Mouse (Mus musculus) hindbrain, embryonic 13.5 days (tissue): ENCODE data around the gene Ugcg. TPM values are rescaled to one million over a fixed set of nuclear protein-coding genes. Genes with fewer than 3 reads are reported as not detected.

Experiments
- ATAC-seq: fragments of 200-750 bp; cut with Nextera tagmentation; 2 replicates; pipeline ENCODE4 v1.8.0; 2017; ENCODE audit warnings: moderate TSS enrichment; ENCODE audit not compliant: low FRiP score
- H3K27ac ChIP-seq: fragments of 300-500 bp; sonication (generic); 2 replicates; pipeline ENCODE4 v1.5.1; 2015; ENCODE audit warnings: inconsistent platforms, mild to moderate bottlenecking, moderate library complexity
- H3K27me3 ChIP-seq: fragments of 300-500 bp; sonication (generic); 2 replicates; pipeline ENCODE4 v1.6.1; 2015; ENCODE audit warnings: mild to moderate bottlenecking, inconsistent platforms
- H3K36me3 ChIP-seq: fragments of 300-500 bp; sonication (generic); 2 replicates; pipeline ENCODE4 v1.6.1; 2015; ENCODE audit warnings: mild to moderate bottlenecking, inconsistent platforms
- H3K4me1 ChIP-seq: fragments of 300-500 bp; sonication (generic); replicated peaks from 2 replicates; pipeline ENCODE4 v1.6.1; 2015; ENCODE audit warnings: inconsistent platforms
- H3K4me2 ChIP-seq: fragments of 300-500 bp; sonication (generic); 2 replicates; pipeline ENCODE4 v1.6.1; 2015; ENCODE audit warnings: inconsistent platforms, mild to moderate bottlenecking, moderate library complexity
- H3K4me3 ChIP-seq: fragments of 300-500 bp; sonication (generic); 2 replicates; pipeline ENCODE4 v1.5.1; 2015; ENCODE audit warnings: mild to moderate bottlenecking, inconsistent platforms
- H3K9ac ChIP-seq: fragments of 300-500 bp; sonication (generic); 2 replicates; pipeline ENCODE4 v1.6.1; 2015; ENCODE audit warnings: mild to moderate bottlenecking, inconsistent platforms
- H3K9me3 ChIP-seq: fragments of 300-500 bp; sonication (generic); 2 replicates; pipeline ENCODE4 v1.6.1; 2016; ENCODE audit warnings: inconsistent platforms
- WGBS: fragments of 180-500 bp; shearing (Covaris S2); methylation state at CpG from one replicate; pipeline ENCODE4 v1.1.7; 2015; 5-methylcytosine and 5-hydroxymethylcytosine counted together
- polyA plus RNA-seq: library from polyadenylated mRNA; unstranded; fragments of >200 nt; fragmentation: Nextera tagmentation; extraction: Ambion mirVana; gene quantifications from 2 replicates; pipeline ENCODE4 v1.2.1, GENCODE M21; 2015

Gene Ugcg
- polyA plus RNA-seq, 1 experiment from 2014 or later, result 17.3 TPM

GRCm38 (mm10) chr4:59173181-59173922 is 15.7 kb upstream of the Ugcg start:
- H3K27me3 ChIP-seq, result no peaks in the 10 kb centered on the region
- no peak overlapping the region for H3K4me3 ChIP-seq
- no peaks in the 10 kb centered on the region for H3K36me3 ChIP-seq
- H3K9ac ChIP-seq, result no peak overlapping the region
- ATAC-seq, result no peak
- H3K4me1 ChIP-seq, result no peaks in the 10 kb centered on the region
- WGBS, result 87% methylated on average over 2 of the region's 2 CpGs
- no peak overlapping the region for H3K27ac ChIP-seq
- H3K9me3 ChIP-seq, result no peaks in the 10 kb centered on the region
- H3K4me2 ChIP-seq, result no peak overlapping the region

GRCm38 (mm10) chr4:59175003-59175402 is 14.1 kb upstream of the Ugcg start:
- H3K27me3 ChIP-seq, result no peaks in the 10 kb centered on the region
- no peak overlapping the region for H3K9ac ChIP-seq
- no peak overlapping the region for H3K27ac ChIP-seq
- no peak overlapping the region for H3K4me2 ChIP-seq
- 83% methylated on average over 4 of the region's 4 CpGs for WGBS
- H3K36me3 ChIP-seq, result no peaks in the 10 kb centered on the region
- H3K4me3 ChIP-seq, result no peak overlapping the region
- H3K4me1 ChIP-seq, result no peaks in the 10 kb centered on the region
- H3K9me3 ChIP-seq, result no peaks in the 10 kb centered on the region
- ATAC-seq, result no peak

- no peaks in the 10 kb centered on the region for H3K4me1 ChIP-seq
- H3K9me3 ChIP-seq, result no peaks in the 10 kb centered on the region
- no peak for ATAC-seq
- H3K27ac ChIP-seq, result no peak overlapping the region
- no peak overlapping the region for H3K4me2 ChIP-seq
- no peaks in the 10 kb centered on the region for H3K36me3 ChIP-seq
- H3K4me3 ChIP-seq, result no peak overlapping the region
- 65% methylated on average over 6 of the region's 6 CpGs for WGBS
- no peaks in the 10 kb centered on the region for H3K27me3 ChIP-seq
- no peak overlapping the region for H3K9ac ChIP-seq
Measured at GRCm38 (mm10) chr4:59175929-59176328, 13.1 kb upstream of the Ugcg start.

GRCm38 (mm10) chr4:59177566-59177965 is 11.5 kb upstream of the Ugcg start:
- Histone ChIP-seq H3K9me3 (no peaks in the 10 kb centered on the region), H3K4me3 (no peak overlapping the region), H3K4me1 (0 out of 2 replicates have a peak, but pooled peaks cover 3% of the 10 kb centered on the region), H3K9ac (no peak overlapping the region), H3K27me3 (no peaks in the 10 kb centered on the region), H3K4me2 (no peak overlapping the region), H3K27ac (no peak overlapping the region), H3K36me3 (no peaks in the 10 kb centered on the region)
- no peak for ATAC-seq
- 89% methylated on average over 2 of the region's 2 CpGs for WGBS

- no peak overlapping the region for H3K27ac ChIP-seq
- no peak for ATAC-seq
- no peaks in the 10 kb centered on the region for H3K27me3 ChIP-seq
- no peaks in the 10 kb centered on the region for H3K9me3 ChIP-seq
- no peak overlapping the region for H3K9ac ChIP-seq
- H3K4me1 ChIP-seq, result 0 out of 2 replicates have a peak, but pooled peaks cover 3% of the 10 kb centered on the region
- 33% methylated on average over 5 of the region's 5 CpGs for WGBS
- H3K36me3 ChIP-seq, result no peaks in the 10 kb centered on the region
- H3K4me3 ChIP-seq, result no peak overlapping the region
- no peak overlapping the region for H3K4me2 ChIP-seq
Measured at GRCm38 (mm10) chr4:59181320-59182271, 7.5 kb upstream of the Ugcg start.

GRCm38 (mm10) chr4:59185671-59186070 is 3.4 kb upstream of the Ugcg start:
- no peak overlapping the region for H3K27ac ChIP-seq
- no peak overlapping the region for H3K4me3 ChIP-seq
- no peaks in the 10 kb centered on the region for H3K9me3 ChIP-seq
- no peak overlapping the region for H3K9ac ChIP-seq
- no peaks in the 10 kb centered on the region for H3K36me3 ChIP-seq
- no peaks in the 10 kb centered on the region for H3K27me3 ChIP-seq
- H3K4me1 ChIP-seq, result peaks cover 11% of the 10 kb centered on the region
- ATAC-seq, result no peak
- 73% methylated on average over 3 of the region's 3 CpGs for WGBS
- H3K4me2 ChIP-seq, result no peak overlapping the region

- no peak for ATAC-seq
- no peak overlapping the region for H3K9ac ChIP-seq
- no peaks in the 10 kb centered on the region for H3K36me3 ChIP-seq
- H3K27ac ChIP-seq, result no peak overlapping the region
- peaks cover 16% of the 10 kb centered on the region for H3K4me1 ChIP-seq
- no peaks in the 10 kb centered on the region for H3K27me3 ChIP-seq
- H3K4me3 ChIP-seq, result no peak overlapping the region
- 18% methylated on average over 3 of the region's 3 CpGs for WGBS
- H3K9me3 ChIP-seq, result no peaks in the 10 kb centered on the region
- H3K4me2 ChIP-seq, result no peak overlapping the region
Measured at GRCm38 (mm10) chr4:59187289-59187688, 1.8 kb upstream of the Ugcg start.

GRCm38 (mm10) chr4:59188474-59188801 is 619 bp upstream of the Ugcg start:
- Histone ChIP-seq H3K36me3 (no peaks in the 10 kb centered on the region), H3K4me1 (peaks cover 16% of the 10 kb centered on the region), H3K27ac (peak overlapping the region; percentile 98), H3K4me3 (peak overlapping the region; percentile 88), H3K27me3 (no peaks in the 10 kb centered on the region), H3K4me2 (peak overlapping the region; percentile 68), H3K9me3 (no peaks in the 10 kb centered on the region), H3K9ac (peak overlapping the region; percentile 95)
- ATAC-seq, result no peak
- 29% methylated on average over 4 of the region's 4 CpGs for WGBS

- WGBS, result under 1% methylated on average over 35 of the region's 54 CpGs
- Histone ChIP-seq H3K27ac (peak overlapping the region; percentile 98), H3K4me1 (peaks cover 16% of the 10 kb centered on the region), H3K4me2 (peak overlapping the region; percentile 68), H3K4me3 (peak overlapping the region; percentile 88), H3K9me3 (no peaks in the 10 kb centered on the region), H3K27me3 (no peaks in the 10 kb centered on the region), H3K36me3 (no peaks in the 10 kb centered on the region), H3K9ac (peak overlapping the region; percentile 95)
- ATAC-seq, result peak; percentile 83
Measured at GRCm38 (mm10) chr4:59189546-59190237, 635 bp downstream of the Ugcg start.

- WGBS, result 71% methylated on average over 7 of the region's 7 CpGs
- H3K9ac ChIP-seq, result peak overlapping the region; percentile 95; the same call in 1 of the 2 replicates
- H3K36me3 ChIP-seq, result no peaks in the 10 kb centered on the region
- peaks cover 23% of the 10 kb centered on the region for H3K4me1 ChIP-seq
- ATAC-seq, result no peak
- peak overlapping the region; percentile 88 for H3K4me3 ChIP-seq
- no peak overlapping the region for H3K27ac ChIP-seq
- no peaks in the 10 kb centered on the region for H3K9me3 ChIP-seq
- H3K27me3 ChIP-seq, result no peaks in the 10 kb centered on the region
- peak overlapping the region; percentile 68 for H3K4me2 ChIP-seq
Measured at GRCm38 (mm10) chr4:59190650-59191424, 1.8 kb downstream of the Ugcg start.

GRCm38 (mm10) chr4:59194731-59195496 is 5.9 kb downstream of the Ugcg start:
- H3K4me3 ChIP-seq, result no peak overlapping the region
- 93% methylated on average over 13 of the region's 13 CpGs for WGBS
- no peak overlapping the region for H3K4me2 ChIP-seq
- no peaks in the 10 kb centered on the region for H3K9me3 ChIP-seq
- H3K36me3 ChIP-seq, result no peaks in the 10 kb centered on the region
- H3K4me1 ChIP-seq, result peaks cover 51% of the 10 kb centered on the region
- no peak for ATAC-seq
- no peaks in the 10 kb centered on the region for H3K27me3 ChIP-seq
- no peak overlapping the region for H3K27ac ChIP-seq
- no peak overlapping the region for H3K9ac ChIP-seq
